Mouse (Mus musculus) B cell, adult 62 days (primary cell): ENCODE results near the gene Dscaml1. TPM values are rescaled to one million over a fixed set of nuclear protein-coding genes. Genes with fewer than 3 reads are reported as not detected.

ENCODE experiments used
- total RNA-seq: library from RNA; stranded (reverse); gene quantifications from 4 replicates; pipeline ENCODE4 v1.2.4, GENCODE M21; 2023

The Dscaml1 gene
- total RNA-seq = not detected in 4 replicates

GRCm38 (mm10) chr9:45426456-45426855 is at the start of gene Dscaml1:
Gene Dscaml1 (plus strand): TSS chr9:45426628.

GRCm38 (mm10) chr9:45399434-45399833 is 27.0 kb upstream of the Dscaml1 start, which contains the start of gene Fxyd2:
Gene Fxyd2 (plus strand): TSS chr9:45399669.

Other genes starting within 250 kb of the Dscaml1 start
- gene BC049352, start 244.6 kb upstream of the Dscaml1 start, total RNA-seq = 0.46 to 0.58 TPM in 2 of 4 replicates, not detected in the others
- gene Tmprss4, start 222.5 kb upstream of the Dscaml1 start, total RNA-seq = not detected in 4 replicates
- gene Il10ra, start 157.5 kb upstream of the Dscaml1 start, total RNA-seq = 147 to 156 TPM (median 155 TPM) in 4 replicates
- 0.24 to 0.56 TPM (median 0.40 TPM) in 4 replicates for gene Tmprss13, start 107.5 kb upstream of the Dscaml1 start, total RNA-seq
- gene Fxyd6, start 56.4 kb upstream of the Dscaml1 start, total RNA-seq = not detected in 4 replicates
- gene Fxyd2, start 27.0 kb upstream of the Dscaml1 start, total RNA-seq = not detected in 4 replicates